Mouse (Mus musculus): ENCODE measurements around the gene Cdhr2.

Cdhr2 gene

DNA sequence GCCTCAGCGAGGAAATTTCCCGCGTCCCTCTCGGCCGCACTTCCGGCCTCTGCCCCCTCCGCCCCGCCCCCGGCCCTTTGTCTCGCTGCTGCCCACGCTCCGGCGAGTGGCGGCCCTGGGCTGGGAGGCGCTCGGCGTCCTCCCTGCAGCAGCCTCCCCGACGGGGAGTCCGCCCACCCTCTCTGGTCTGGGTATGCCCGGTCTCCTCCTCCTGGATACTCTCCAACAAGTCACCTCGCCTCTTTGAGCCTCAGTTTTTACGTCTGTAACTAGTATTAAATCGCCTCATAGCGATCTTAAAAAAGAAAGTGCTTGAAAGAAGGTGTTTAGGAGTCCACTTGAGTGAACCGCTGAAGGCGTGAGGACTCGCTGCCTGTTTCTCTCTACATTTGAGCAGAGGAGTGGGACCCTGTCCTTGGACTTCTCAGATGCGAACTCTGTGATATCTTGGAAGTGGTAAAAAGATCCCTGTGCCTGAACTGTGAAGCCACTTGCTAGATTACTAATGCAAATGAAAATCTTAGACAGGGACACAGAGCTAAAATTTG lies 48.7 kb downstream of the Cdhr2 start, which contains the start of gene Gprin1:
Gene Gprin1 (minus strand): TSS at position 11 of the 548 bp plus-strand sequence.
- peak; percentile 10 for DNase-seq (ENCODE audit: low read depth)

DNA sequence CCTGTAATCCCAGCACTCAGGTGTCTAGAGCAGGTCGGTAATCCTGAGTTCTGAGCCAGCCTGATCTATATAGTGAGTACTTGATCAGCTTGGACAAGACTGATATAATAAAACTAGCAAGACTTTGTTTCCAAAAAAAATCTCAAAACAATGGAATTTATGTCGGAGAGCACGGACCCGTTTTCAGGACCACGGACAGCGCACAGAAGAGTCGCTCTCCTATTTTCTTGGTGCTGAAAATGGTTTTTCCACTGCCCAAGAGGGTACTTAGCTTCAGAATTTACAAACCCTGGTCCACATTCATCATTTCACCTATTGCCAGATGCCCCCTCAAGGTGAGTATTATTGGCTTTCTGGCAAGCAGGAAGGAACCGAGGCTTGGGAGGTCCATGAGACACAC lies 49.4 kb downstream of the Cdhr2 start:
- peak; percentile 54 for DNase-seq (ENCODE audit: low read depth)

DNA sequence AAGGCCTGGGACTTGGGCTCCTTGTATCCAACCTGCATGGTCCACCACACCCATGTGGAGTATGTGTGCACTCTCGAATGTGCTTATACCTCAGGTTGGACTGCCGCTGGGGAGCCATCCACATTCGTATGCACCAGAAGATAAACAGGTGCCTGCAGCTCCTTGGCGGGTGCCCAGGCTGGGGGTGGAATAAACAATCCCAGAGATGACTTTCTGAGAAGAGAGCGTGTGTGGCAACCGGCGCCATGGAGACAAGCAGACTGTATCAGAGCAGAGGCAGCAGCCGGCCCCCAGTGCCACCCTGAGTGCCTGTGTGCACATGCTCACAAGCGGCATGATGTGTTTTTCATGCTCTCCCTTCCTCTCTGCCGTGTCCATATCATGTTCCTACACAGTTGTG lies 51.4 kb downstream of the Cdhr2 start:
- no peak for DNase-seq (ENCODE audit: low read depth)

DNA sequence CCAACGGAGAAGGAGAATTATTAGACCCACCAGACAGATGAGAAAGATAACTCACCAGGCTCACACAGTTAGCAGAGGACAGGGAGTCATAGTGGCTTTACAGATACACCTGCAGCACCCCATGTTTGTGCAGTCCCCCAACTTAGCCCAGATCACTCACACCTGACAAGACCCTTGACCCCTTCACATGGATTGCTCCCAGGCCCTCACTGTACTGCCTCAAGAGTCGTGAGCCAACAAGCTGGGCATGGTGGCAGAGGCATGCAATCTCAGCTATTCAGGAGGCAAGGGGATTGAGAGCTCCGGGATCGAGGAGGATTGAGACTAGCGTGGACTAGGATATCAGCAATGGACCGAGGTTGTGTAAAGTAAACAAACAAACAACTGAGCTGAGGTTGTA lies 52.5 kb downstream of the Cdhr2 start:
- DNase-seq (ENCODE audit: low read depth), result no peak

DNA sequence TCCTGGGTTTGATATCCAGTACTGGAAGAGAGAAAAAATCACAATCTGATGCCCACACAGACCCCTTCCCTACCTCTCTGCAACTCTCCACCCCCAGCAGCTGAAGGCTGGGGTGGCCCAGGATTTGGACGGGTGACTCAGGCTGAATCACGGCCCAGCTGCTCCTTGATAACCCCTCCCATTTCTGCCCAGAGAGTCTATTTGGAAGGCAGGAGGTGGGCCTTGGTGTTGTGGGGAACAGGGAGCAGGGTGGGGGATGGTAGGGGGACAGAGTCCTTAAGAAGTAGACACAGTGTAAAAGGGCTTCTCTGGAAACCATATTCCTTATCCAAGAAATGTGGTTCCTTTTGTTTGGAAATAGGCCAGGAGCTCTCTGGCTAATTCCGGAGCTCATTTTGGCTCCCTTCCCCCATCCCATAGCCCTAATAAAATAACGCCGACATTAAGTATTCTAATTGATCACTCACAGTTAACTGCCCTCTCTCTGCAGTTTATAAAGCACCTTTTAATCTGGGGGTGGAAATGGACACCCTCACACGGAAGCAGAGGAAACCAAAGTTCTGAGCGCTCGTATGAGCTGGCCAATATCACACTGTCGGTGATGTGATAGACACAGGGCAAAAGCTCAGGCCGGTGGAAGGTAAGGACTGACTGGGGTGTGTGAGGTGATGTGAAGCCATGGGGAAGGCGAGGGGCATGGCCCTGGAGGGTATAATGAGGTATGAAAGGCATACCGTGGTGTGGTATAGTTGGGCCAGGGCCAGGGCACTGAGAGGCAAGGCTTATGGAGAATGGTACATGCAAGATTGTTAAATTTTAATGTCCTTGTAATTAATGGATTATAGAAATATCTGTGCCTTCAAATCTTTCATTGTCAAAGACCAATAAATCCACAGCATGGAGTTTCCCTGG lies 53.2 kb downstream of the Cdhr2 start:
- DNase-seq (ENCODE audit: low read depth), result no peak

DNA sequence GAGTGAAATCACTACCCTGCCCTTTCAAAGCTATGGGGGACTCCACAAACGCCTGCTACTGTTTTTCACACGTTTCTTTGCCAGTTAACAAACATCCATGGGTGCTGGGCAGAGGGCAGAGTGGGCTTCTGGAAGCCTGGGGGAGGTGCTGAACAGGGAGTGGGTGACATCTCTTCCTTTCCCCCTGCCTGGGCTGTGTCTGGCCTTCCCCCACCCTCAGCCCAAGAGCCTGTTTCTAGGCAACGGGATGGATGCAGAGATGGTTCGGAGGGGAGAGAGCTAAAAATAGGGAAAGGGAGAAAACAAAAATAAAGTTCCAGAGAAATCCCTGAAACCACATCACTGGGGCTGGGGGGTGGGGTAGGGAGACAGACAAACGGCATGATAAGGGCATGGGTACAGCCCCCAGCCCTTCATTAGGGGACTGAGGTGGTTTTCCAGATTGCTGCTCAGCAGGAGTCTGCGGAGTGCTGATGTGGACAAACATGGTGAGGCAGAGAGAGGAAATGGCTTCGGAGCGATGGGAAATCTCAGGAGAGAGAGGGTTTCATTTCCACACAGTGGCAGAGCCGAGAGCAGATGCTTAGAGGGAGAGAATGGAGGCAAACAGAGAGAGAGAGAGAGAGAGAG lies 54.1 kb downstream of the Cdhr2 start:
- DNase-seq (ENCODE audit: low read depth), result no peak

DNA sequence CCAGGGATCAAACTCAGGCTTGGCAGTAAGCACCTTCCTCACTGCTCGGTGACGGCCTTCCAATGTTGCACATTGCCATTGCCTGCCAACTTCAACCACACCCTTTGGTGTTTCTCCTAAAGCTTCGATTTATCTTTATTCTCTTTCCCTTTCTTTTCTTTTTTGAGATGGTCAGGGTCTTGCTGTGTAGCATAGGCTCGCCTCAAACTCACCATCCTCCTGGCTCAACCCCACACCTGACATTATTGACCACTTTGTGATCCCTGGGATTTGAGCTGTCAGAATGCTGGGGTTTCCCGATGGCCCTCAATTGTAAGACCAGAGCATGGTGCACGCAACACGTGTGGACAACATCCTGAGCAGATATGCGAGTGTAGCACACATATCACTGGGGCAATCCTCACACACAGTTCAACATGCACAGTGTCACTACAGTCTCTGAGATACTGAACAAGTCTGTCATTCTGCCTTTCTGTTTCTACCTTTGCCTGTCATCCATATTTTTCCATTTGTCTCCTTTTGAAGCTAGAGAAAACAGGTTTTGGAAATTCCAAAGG lies 55.0 kb downstream of the Cdhr2 start:
- no peak for DNase-seq (ENCODE audit: low read depth)

DNA sequence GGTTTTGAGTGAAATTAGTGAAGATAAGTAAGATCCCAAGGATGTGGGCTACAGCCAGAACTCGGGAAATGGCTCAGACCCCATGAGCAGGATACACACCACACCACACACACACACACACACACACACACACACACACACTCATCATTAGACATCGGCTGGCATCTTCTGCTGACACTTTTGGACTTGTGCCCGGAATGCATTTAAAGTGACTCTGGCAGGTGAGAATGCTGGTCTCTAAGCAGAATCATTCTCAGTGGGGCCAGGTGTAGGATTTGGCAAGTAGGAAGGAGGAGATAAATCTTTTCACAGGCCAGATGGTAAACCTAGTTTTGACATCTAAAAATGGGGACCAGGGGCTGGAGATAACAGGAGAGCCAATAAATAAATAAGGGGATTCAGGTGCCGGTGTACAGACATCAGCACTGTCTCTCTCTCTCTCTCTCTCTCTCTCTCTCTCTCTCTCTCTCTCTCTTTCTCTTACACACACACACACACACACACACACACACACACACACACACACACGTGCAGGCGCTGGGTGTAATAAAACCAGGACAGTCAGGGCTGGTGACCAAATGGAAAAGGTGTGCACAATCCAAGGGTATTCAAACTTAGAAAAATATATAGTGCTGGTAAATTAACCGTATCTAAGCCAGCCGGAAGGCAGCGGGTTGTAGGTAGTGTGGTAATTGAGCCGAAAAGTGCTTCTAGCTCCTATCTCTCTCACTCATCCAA lies 56.0 kb downstream of the Cdhr2 start:
- no peak for DNase-seq (ENCODE audit: low read depth)

DNA sequence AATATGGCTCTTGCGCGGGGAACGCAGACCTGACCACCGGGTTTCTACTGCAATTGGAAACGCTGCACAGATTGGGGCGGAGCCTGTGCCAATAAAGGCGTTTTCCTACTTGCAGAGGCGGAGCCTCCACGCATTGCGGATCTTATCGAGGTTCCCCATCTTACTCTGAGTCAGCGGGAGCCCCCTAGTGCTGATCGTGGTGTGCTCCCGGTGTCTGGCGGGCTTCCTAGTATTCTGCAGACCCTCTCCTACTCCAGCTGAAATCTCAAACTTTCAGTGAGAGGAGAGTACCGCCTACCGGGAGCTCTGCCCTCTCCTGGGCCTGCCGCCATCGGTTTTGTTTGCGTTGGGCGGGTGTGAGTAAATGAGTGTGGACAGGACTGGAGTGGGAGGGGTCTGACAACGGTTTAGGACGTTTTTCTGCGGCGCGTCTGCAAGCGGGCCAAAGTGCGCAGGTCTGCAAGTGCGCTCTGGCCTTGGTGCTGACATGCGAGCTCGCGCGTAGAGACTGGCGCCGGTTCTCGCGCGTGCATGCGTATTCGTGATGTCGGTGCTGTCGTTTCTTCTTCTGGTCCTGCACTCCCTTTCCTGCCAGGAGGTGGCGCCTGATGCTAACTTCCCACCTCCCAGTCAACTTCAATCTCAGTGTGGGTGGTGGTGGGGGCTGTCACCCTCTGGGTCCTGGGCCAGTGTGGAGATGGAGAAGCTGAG lies 56.9 kb downstream of the Cdhr2 start:
- peak; percentile 71 for DNase-seq (ENCODE audit: low read depth)

DNA sequence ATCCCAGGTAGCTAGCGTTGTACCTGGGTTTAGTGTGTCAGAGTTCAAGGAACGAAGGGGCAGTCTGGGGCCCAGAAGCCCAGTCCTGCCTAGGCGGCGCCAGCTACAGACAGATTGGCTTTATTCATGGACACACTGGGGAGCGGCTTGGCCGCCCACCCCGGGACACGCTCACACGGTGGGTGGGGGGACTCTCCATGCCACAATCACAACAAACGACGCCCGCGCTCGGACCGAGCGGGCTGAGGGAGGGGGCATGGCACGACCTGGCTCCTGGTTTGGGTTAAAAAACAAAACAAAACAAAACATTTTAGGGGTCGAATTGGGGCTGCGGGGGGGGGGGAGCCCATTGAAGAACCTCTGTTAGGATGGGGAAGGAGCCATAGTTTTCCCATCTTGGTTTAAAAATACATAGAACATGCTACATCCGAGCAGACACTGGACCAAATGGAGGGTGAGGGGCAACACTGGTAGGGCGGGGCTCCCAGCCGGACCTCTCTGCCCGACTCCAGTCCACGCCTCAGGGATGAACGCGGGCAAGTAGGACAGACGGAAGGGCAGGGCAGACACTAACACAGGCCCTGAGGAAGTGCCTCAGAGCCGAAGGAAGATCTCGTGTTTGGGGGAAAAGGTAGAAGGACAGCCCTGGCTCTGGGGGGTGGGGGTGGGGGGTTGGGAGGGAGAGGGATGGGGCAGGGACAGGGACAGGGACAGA lies 57.7 kb downstream of the Cdhr2 start:
- no peak for DNase-seq (ENCODE audit: low read depth)

DNA sequence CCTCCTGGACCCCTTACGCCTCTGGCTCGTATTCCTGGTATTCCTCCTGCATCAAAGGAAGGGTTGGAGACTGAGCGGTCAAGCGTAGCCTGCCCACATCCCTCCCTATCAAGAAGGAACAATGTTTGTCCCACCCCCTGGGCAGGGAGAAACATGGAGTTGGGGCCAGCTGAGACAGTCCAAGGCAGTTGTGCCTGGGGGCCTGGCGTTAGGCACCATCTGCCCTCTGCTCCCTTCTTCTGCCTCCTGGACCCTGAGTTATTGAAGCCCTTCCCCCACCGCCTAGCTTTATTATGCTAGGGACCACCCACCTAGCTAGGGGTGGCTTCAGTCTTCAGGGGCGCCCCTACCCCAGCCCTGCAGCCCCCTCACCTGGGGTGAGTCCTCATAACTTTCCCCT lies 58.2 kb downstream of the Cdhr2 start:
- DNase-seq (ENCODE audit: low read depth), result no peak

DNA sequence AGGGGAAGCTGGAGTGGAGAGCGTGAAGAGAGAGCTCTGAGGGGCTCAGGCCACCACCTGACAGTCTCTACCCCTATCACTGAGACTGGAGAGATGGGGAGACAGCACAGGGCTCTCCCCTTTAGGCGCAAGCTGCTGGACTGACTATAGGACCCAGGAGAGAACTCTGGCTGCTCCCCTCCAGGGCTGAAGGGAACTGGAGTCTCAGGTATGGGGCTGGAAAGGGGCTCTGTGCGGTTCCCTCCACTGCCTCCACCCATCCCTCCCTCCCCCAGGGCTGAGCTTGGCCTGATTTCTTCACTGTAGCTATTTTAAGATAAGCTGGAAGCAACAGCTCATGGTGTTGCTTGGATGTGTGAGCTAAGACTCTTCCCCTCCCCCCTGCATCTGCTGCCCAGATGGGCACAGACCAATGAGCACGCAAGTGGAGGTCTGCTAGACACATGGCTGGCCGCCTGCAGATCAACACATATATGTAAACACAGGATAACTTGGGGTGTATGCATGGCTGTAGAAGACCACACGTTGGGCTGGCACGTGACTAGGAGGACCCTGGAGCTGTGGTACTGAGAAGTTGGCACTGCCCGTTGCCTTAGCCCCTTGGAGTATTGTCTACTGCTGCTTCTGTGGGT lies 59.0 kb downstream of the Cdhr2 start:
- no peak for DNase-seq (ENCODE audit: low read depth)

DNA sequence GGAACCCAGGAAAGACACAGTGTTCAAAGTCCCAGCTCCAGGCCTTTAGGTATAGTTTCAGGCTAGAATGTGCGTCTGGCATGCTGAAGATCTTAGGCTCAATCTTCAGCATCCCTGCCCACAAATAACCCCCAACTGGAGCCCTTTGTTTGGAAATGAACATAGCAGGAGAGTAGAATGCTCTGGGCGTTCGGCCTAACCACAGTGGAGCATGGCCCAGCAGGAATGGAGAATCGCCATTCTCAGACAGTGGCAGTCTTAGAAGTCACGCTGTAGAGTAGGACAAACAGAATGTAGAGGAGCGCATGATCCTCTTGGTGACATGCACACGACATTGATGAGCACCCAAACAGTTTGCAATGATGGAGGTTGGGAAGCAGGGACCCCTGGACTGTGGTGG lies 59.6 kb downstream of the Cdhr2 start:
- no peak for DNase-seq (ENCODE audit: low read depth)

DNA sequence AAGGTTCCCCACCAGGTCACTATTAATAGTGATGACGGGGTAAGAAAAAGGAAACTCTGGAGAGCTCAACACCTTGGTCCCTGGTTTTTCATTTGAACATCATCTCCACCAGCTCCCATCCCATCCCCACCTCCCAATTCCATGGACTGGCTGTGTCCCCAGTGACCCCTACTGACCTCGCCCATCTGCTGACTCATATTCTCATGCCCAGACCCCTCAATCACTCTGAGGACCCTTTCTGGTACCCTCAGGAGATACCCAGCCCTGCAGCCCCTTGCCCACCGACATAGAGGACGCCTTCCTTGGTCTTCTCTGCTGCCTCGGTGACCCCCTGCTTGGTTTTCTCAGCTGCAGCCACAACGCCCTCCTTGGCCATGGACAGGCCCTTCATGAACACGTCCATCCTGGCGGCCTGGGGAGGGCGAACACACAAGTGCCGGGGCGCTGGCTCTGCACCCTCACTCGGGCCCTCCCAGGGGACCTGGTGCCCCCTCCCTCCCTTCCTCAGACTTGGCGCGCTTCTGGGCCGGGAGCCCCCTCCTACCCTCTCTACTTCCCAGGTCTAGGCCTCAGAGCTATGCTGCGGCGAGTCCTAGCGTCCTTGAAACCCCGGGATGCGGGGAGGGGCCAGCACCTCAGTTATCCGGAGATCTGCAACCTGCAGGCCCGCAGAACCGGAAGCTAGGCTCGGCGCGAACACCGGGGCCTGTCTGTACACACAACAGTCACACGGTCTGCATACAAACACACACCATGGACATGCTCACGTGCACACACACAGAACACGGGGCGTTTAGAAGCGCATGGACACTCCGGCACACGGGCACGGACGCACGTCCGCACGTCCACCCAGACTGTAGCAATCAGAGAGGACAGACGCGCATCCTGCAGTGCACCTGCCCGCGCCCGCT lies 64.3 kb downstream of the Cdhr2 start:
- peak; percentile 50 for DNase-seq (ENCODE audit: low read depth)

DNA sequence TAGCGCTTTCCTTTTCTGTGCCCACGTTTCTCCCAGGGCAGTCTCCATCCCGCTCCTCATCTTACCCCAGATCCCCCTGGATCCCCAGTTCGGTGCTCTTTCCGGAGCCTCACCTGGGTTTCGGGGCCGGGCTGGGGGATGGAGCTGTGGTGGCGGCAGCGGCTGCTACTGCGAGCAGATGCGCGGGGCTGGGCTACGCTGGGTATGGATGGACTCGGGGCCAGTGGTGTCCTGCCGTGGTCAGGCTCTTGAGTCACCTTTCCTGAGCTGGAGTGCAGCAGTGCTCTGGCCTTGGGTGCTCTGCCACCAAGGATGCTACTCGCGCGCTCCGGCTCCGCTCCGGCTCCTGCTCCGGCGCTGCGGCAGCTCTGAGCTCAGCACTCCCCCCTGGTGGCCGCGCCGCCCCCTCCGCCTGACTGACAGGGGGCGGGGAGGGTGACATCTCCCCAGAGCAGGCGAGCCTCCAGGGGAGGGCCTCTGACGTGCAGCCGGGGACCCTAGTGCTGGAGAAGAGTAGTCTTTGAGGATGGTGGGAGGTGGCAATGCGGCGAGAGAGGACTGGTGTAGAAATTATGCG lies 65.0 kb downstream of the Cdhr2 start, which contains the start of gene Sncb:
Gene Sncb (minus strand): TSS at position 404 of the 577 bp plus-strand sequence.
- peak; percentile 76 for DNase-seq (ENCODE audit: low read depth)

DNA sequence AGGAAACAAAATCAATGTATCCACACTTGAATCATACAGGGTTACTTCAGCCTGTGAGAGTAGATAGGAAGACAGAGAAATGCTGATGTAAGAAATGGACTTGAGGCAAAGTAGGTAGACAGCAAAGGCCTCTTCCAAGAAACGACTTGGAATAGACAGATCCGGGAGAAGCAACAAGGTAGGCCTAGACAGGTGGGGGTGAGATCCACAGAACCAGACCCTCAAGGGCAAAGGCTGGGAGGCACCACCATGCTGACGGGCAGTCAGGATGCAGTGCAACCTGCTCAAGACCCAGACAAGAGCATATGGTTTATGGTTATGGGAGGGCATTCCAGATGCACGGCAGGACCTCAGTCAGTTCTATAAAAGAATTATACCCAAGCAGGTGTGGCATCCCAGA lies 65.8 kb downstream of the Cdhr2 start:
- no peak for DNase-seq (ENCODE audit: low read depth)

DNA sequence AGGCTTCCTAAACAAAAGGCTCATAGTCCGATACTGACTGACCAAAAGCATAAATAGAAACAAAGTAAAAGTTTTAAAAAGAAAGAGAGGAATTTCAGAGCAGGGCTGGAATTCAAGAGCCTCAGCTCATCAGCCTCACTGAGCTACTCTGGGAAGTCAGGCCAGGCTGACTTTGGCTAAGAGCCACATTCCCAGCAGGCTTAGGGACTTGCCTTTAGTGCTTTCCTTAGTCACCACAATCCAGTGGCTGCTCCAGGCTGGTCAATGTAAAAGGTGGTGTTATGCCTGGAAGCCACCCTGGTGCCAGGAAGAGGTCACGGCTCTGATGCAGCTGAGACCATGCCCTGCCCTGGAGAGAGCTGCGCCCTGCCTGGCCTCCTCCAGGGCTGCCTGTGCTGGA lies 79.3 kb downstream of the Cdhr2 start:
- DNase-seq (ENCODE audit: low read depth), result no peak

DNA sequence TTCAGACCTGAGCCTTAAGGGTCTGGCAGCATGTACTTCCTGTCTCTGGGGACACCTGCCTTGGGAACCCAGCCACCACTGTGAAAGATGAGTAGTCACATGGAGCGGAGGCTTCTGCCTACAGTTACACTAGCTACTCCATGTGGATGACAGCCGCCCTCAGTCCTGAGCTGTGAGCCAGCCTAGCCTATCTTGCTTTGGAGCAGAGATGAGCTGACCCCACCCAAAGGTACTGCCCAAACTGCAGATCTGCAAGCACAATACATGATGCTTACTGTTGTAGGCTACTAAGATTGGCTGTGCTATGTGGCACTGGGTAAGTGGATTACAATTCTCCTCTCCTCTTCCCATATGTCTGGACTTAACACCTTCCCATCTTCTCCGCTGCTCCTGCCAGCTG lies 79.8 kb downstream of the Cdhr2 start:
- no peak for DNase-seq (ENCODE audit: low read depth)

DNA sequence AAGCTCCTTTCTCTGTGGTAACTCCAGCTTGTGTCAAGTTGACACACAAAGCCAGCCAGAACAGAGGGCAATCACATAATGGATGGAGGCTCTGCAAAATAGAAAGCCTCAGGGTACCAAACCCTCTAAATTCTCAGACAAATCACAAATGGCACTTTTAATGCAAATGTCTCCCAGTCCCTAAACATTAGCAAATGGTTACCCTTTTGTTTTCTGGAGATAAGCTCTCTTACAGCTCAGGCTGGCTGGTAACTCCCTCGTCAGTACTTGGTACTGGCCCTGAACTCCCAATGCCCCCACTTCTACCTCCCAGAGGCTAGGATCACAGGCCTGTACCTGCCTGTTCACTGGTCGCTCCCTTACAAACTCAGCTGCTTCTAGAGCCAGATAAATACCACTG lies 82.0 kb downstream of the Cdhr2 start:
- no peak for DNase-seq (ENCODE audit: low read depth)

Data from induced T-regulatory cell, adult 2 months (primary cell).